8 mouse cellular contexts compared by ENCODE assay signal in genomic region chr4:137835624-137836337, GRCm38 (mm10). TPM values are rescaled to one million over a fixed set of nuclear protein-coding genes. Genes with fewer than 3 reads are reported as not detected.
DNase-seq lines count a peak whose midpoint lies in the region; ATAC-seq and TF ChIP-seq lines count a peak whose summit lies in the region.

No protein-coding gene starts in this region.

- peak; percentile 41 for DNase-seq in MEL-GATA-1-ER (ENCODE audit: extremely low read depth, low read depth)
- peak; percentile 91 for DNase-seq in cerebellum, adult 8-10 months
- DNase-seq in frontal cortex, adult 2 months (ENCODE audit: extremely low spot score in 1 of 2, low spot score in 1 of 2), result peak; percentile 73 to 91
- peak; percentile 88 for DNase-seq in hindbrain, embryonic 11.5 days (ENCODE audit: low spot score)
- peak; percentile 85 for DNase-seq in layer of hippocampus, adult 9-11 months
- peak; percentile 44 for DNase-seq in ovary, postnatal 10 days (ENCODE audit: low spot score)
- peak; percentile 67 for DNase-seq in thymus, adult 2 months

- TF ChIP-seq CTCF in thymus, adult 2 months (IDR thresholded peaks at IDR 0.05; ENCODE audit: borderline replicate concordance, control insufficient read depth, extremely low read depth, insufficient read depth, low read length, poor library complexity), result peak; percentile 57; the same call in 1 of the 2 replicates

- no peak for TF ChIP-seq POLR2A in thymus, adult 2 months (IDR thresholded peaks at IDR 0.05; ENCODE audit: control insufficient read depth, extremely low read depth, insufficient read depth, low read length, poor library complexity)

- no peaks in the 10 kb centered on the region for H3K36me3 ChIP-seq in hindbrain, embryonic 11.5 days (ENCODE audit: control insufficient read depth, insufficient read depth, low read length)
- no peaks in the 10 kb centered on the region for H3K36me3 ChIP-seq in lung, embryonic 15.5 days
- no peaks in the 10 kb centered on the region for H3K36me3 ChIP-seq in thymus, adult 2 months (ENCODE audit: control insufficient read depth, insufficient read depth, low read length)

- H3K9me3 ChIP-seq in hindbrain, embryonic 11.5 days (ENCODE audit: control insufficient read depth, low read length), result no peaks in the 10 kb centered on the region
- H3K9me3 ChIP-seq in lung, embryonic 15.5 days, result no peaks in the 10 kb centered on the region

- H3K27ac ChIP-seq in hindbrain, embryonic 11.5 days (ENCODE audit: low read depth, low read length), result no peak overlapping the region
- H3K27ac ChIP-seq in lung, embryonic 15.5 days, result no peak overlapping the region
- H3K27ac ChIP-seq in thymus, adult 2 months (ENCODE audit: control insufficient read depth, insufficient read depth, low read length), result no peak overlapping the region

- ATAC-seq in hindbrain, embryonic 11.5 days (ENCODE audit: low FRiP score), result peak; percentile 82
- peak; percentile 62 for ATAC-seq in lung, embryonic 15.5 days (ENCODE audit: borderline replicate concordance, extremely low read depth, low FRiP score, low TSS enrichment)

- H3K9ac ChIP-seq in hindbrain, embryonic 11.5 days (ENCODE audit: low read depth, low read length), result peak overlapping the region; percentile 24; the same call in 1 of the 2 replicates
- no peak overlapping the region for H3K9ac ChIP-seq in lung, embryonic 15.5 days

- H3K27me3 ChIP-seq in hindbrain, embryonic 11.5 days (ENCODE audit: control insufficient read depth, insufficient read depth, low read length), result no peaks in the 10 kb centered on the region
- peaks cover 4% of the 10 kb centered on the region; the same call in 1 of the 2 replicates for H3K27me3 ChIP-seq in lung, embryonic 15.5 days
- H3K27me3 ChIP-seq in thymus, adult 2 months (ENCODE audit: control insufficient read depth, insufficient read depth, low read length), result no peaks in the 10 kb centered on the region

- no peak overlapping the region for H3K4me2 ChIP-seq in hindbrain, embryonic 11.5 days (replicated peaks; ENCODE audit: low read depth, low read length)
- H3K4me2 ChIP-seq in lung, embryonic 15.5 days, result peak overlapping the region; percentile 26; the same call in 1 of the 2 replicates

- H3K4me3 ChIP-seq in hindbrain, embryonic 11.5 days (ENCODE audit: low read depth, low read length), result no peak overlapping the region
- no peak overlapping the region for H3K4me3 ChIP-seq in lung, embryonic 15.5 days
- no peak overlapping the region for H3K4me3 ChIP-seq in thymus, adult 2 months (ENCODE audit: control insufficient read depth, insufficient read depth, low read length)

- WGBS in hindbrain, embryonic 11.5 days, result 18% methylated on average over 12 of the region's 14 CpGs
- 12% methylated on average over 14 of the region's 14 CpGs for WGBS in lung, embryonic 15.5 days
- WGBS in thymus, adult 2 months, result 19% methylated on average over 14 of the region's 14 CpGs

- H3K4me1 ChIP-seq in hindbrain, embryonic 11.5 days (replicated peaks; ENCODE audit: control insufficient read depth, insufficient read depth, low read length), result no peaks in the 10 kb centered on the region
- no peaks in the 10 kb centered on the region for H3K4me1 ChIP-seq in lung, embryonic 15.5 days
- H3K4me1 ChIP-seq in thymus, adult 2 months (replicated peaks; ENCODE audit: control insufficient read depth, insufficient read depth, low read length), result 0 out of 2 replicates have a peak, but pooled peaks cover 4% of the 10 kb centered on the region

RNA-seq across cellular contexts. Expression of gene Ece1, which starts 26.3 kb away (rescaled TPM):
- 24.6 and 29.5 TPM in 2 replicates for polyA plus RNA-seq in frontal cortex, adult 2 months (2012; rRNA removed)
- 25.1 and 29.2 TPM in 2 replicates for polyA plus RNA-seq in hindbrain, embryonic 11.5 days (2014; fragmentation: Nextera tagmentation; extraction: Ambion mirVana)
- 31.1 and 48.4 TPM in 2 replicates for polyA plus RNA-seq in lung, embryonic 15.5 days (2015; fragmentation: Nextera tagmentation; extraction: Ambion mirVana)
- polyA plus RNA-seq in thymus, adult 2 months (2012; rRNA removed), result 27.3 and 28.9 TPM in 2 replicates

RNA-seq across cellular contexts. Expression of gene Alpl, which starts 39.6 kb away (rescaled TPM):
- polyA plus RNA-seq in frontal cortex, adult 2 months (2012; rRNA removed), result 12.3 and 13.5 TPM in 2 replicates
- polyA plus RNA-seq in hindbrain, embryonic 11.5 days (2014; fragmentation: Nextera tagmentation; extraction: Ambion mirVana), result 17.4 and 21.2 TPM in 2 replicates
- polyA plus RNA-seq in lung, embryonic 15.5 days (2015; fragmentation: Nextera tagmentation; extraction: Ambion mirVana), result 3.0 and 4.2 TPM in 2 replicates
- polyA plus RNA-seq in thymus, adult 2 months (2012; rRNA removed), result 3.4 and 5.1 TPM in 2 replicates

Comparison
In these comparisons a context has a peak if more than half of its experiments do, and no peak if none do; other contexts are left out.
1. DNase-seq: peak in every context shown above with its lines; median percentile 91 in cerebellum, adult 8-10 months; 88 in hindbrain, embryonic 11.5 days; 85 in layer of hippocampus, adult 9-11 months; 82 in frontal cortex, adult 2 months; 67 in thymus, adult 2 months; 44 in ovary, postnatal 10 days; 41 in MEL-GATA-1-ER.